Mouse (Mus musculus) megakaryocyte, embryonic 14.5 days (primary cell): ENCODE data around the gene A030003K21Rik. TPM values are rescaled to one million over a fixed set of nuclear protein-coding genes. Genes with fewer than 3 reads are reported as not detected.
"Not testable (repeated sequence)": the region's sequence is repeated elsewhere in the genome, so short reads cannot be mapped to it uniquely, and the experiment has no call there.

Source experiments
- H3K27me3 ChIP-seq: replicated peaks from 2 replicates; pipeline ENCODE3; 2012; ENCODE audit warnings: inconsistent platforms
- H3K36me3 ChIP-seq: replicated peaks from 2 replicates; pipeline ENCODE3; 2012; ENCODE audit warnings: low read length, inconsistent platforms, mixed read lengths
- H3K4me1 ChIP-seq: 2 replicates; pipeline ENCODE4 v1.6.1; 2012; ENCODE audit warnings: inconsistent platforms
- H3K4me3 ChIP-seq: replicated peaks from 2 replicates; pipeline ENCODE3; 2012; ENCODE audit warnings: moderate library complexity, mild to moderate bottlenecking, inconsistent platforms
- H3K9me3 ChIP-seq: 2 replicates; pipeline ENCODE4 v1.6.1; 2012; ENCODE audit warnings: inconsistent platforms
- FLI1 ChIP-seq: IDR thresholded peaks from 2 replicates; pipeline ENCODE4 v1.6.1; 2012; ENCODE audit warnings: low read length, inconsistent platforms, mixed read lengths
- GATA1 ChIP-seq: IDR thresholded peaks from 3 replicates; pipeline ENCODE4 v1.6.1; 2012; ENCODE audit warnings: mixed read lengths, low read length, inconsistent platforms, borderline replicate concordance
- polyA plus RNA-seq: library from polyadenylated mRNA; stranded (reverse); fragments of >175 nt; gene quantifications from 2 replicates; pipeline ENCODE4 v1.2.3, GENCODE M21; 2012; ENCODE audit warnings: low replicate concordance; ENCODE audit not compliant: insufficient read depth

The A030003K21Rik gene
- polyA plus RNA-seq = not detected in 2 replicates

GRCm38 (mm10) chr1:82943295-82943694 lies at the start of gene A030003K21Rik:
TSS of gene A030003K21Rik (minus strand) at chr1:82943388.
- H3K4me3 ChIP-seq, H3K36me3 ChIP-seq: not testable (repeated sequence)

GRCm38 (mm10) chr1:82992093-82992492 lies 48.9 kb upstream of the A030003K21Rik start:
- no peaks in the 10 kb centered on the region for H3K9me3 ChIP-seq
- no peaks in the 10 kb centered on the region for H3K36me3 ChIP-seq
- H3K27me3 ChIP-seq = peaks cover 5% of the 10 kb centered on the region
- TF ChIP-seq GATA1 (no peak), FLI1 (no peak)
- H3K4me1 ChIP-seq = no peaks in the 10 kb centered on the region
- H3K4me3 ChIP-seq = no peak overlapping the region

More at GRCm38 (mm10) chr1:82943295-82943694, at the start of gene A030003K21Rik:
- H3K9me3 ChIP-seq, H3K4me1 ChIP-seq, H3K27me3 ChIP-seq: not testable (repeated sequence)

- no peaks in the 10 kb centered on the region for H3K36me3 ChIP-seq
- H3K9me3 ChIP-seq = no peaks in the 10 kb centered on the region
- H3K4me1 ChIP-seq = no peaks in the 10 kb centered on the region
- TF ChIP-seq FLI1 (no peak), GATA1 (no peak)
- H3K4me3 ChIP-seq = no peak overlapping the region
- peaks cover 5% of the 10 kb centered on the region for H3K27me3 ChIP-seq
These were observed 48.4 kb upstream of the A030003K21Rik start for GRCm38 (mm10) chr1:82991596-82991995.

- peaks cover 5% of the 10 kb centered on the region for H3K27me3 ChIP-seq
- no peaks in the 10 kb centered on the region for H3K4me1 ChIP-seq
- no peaks in the 10 kb centered on the region for H3K9me3 ChIP-seq
- TF ChIP-seq GATA1 = no peak
- no peak for TF ChIP-seq FLI1
- no peak overlapping the region for H3K4me3 ChIP-seq
- no peaks in the 10 kb centered on the region for H3K36me3 ChIP-seq
These were observed 47.9 kb upstream of the A030003K21Rik start for GRCm38 (mm10) chr1:82991062-82991461.

- Histone ChIP-seq H3K9me3 (peaks cover 13% of the 10 kb centered on the region), H3K4me1 (no peaks in the 10 kb centered on the region), H3K4me3 (no peak overlapping the region), H3K27me3 (peaks cover 5% of the 10 kb centered on the region), H3K36me3 (no peaks in the 10 kb centered on the region)
- TF ChIP-seq FLI1 (no peak), GATA1 (no peak)
These were observed 44.5 kb upstream of the A030003K21Rik start for GRCm38 (mm10) chr1:82987530-82988198.

- Histone ChIP-seq H3K9me3 (peaks cover 13% of the 10 kb centered on the region), H3K4me1 (no peaks in the 10 kb centered on the region), H3K4me3 (no peak overlapping the region), H3K36me3 (no peaks in the 10 kb centered on the region), H3K27me3 (peaks cover 3% of the 10 kb centered on the region)
- no peak for TF ChIP-seq FLI1
- no peak for TF ChIP-seq GATA1
These were observed 43.5 kb upstream of the A030003K21Rik start for GRCm38 (mm10) chr1:82986738-82987137.

- H3K9me3 ChIP-seq = no peaks in the 10 kb centered on the region
- peaks cover 15% of the 10 kb centered on the region for H3K4me1 ChIP-seq
- no peak overlapping the region for H3K4me3 ChIP-seq
- no peaks in the 10 kb centered on the region for H3K36me3 ChIP-seq
- no peak for TF ChIP-seq GATA1
- TF ChIP-seq FLI1 = no peak
- no peaks in the 10 kb centered on the region for H3K27me3 ChIP-seq
These were observed 34.7 kb upstream of the A030003K21Rik start for GRCm38 (mm10) chr1:82977840-82978239.

GRCm38 (mm10) chr1:82975750-82976149 lies 32.6 kb upstream of the A030003K21Rik start:
- Histone ChIP-seq H3K36me3 (no peaks in the 10 kb centered on the region), H3K9me3 (no peaks in the 10 kb centered on the region), H3K4me1 (peaks cover 21% of the 10 kb centered on the region), H3K27me3 (peaks cover 3% of the 10 kb centered on the region), H3K4me3 (no peak overlapping the region)
- TF ChIP-seq FLI1 = no peak
- TF ChIP-seq GATA1 = no peak

GRCm38 (mm10) chr1:82974342-82974741 lies 31.2 kb upstream of the A030003K21Rik start:
- Histone ChIP-seq H3K36me3 (no peaks in the 10 kb centered on the region), H3K27me3 (peaks cover 3% of the 10 kb centered on the region), H3K4me1 (peaks cover 21% of the 10 kb centered on the region), H3K9me3 (no peaks in the 10 kb centered on the region), H3K4me3 (no peak overlapping the region)
- TF ChIP-seq FLI1 (no peak), GATA1 (no peak)

GRCm38 (mm10) chr1:82973901-82974300 lies 30.7 kb upstream of the A030003K21Rik start:
- Histone ChIP-seq H3K4me3 (no peak overlapping the region), H3K4me1 (peaks cover 21% of the 10 kb centered on the region), H3K27me3 (peaks cover 3% of the 10 kb centered on the region), H3K9me3 (no peaks in the 10 kb centered on the region), H3K36me3 (no peaks in the 10 kb centered on the region)
- TF ChIP-seq GATA1 (no peak), FLI1 (no peak)

GRCm38 (mm10) chr1:82973244-82973643 lies 30.1 kb upstream of the A030003K21Rik start:
- no peaks in the 10 kb centered on the region for H3K36me3 ChIP-seq
- no peaks in the 10 kb centered on the region for H3K9me3 ChIP-seq
- H3K4me1 ChIP-seq = peaks cover 21% of the 10 kb centered on the region
- TF ChIP-seq GATA1 (no peak), FLI1 (no peak)
- no peak overlapping the region for H3K4me3 ChIP-seq
- peaks cover 3% of the 10 kb centered on the region for H3K27me3 ChIP-seq

- Histone ChIP-seq H3K27me3 (peaks cover 6% of the 10 kb centered on the region), H3K36me3 (no peaks in the 10 kb centered on the region), H3K4me1 (peaks cover 21% of the 10 kb centered on the region), H3K4me3 (no peak overlapping the region), H3K9me3 (no peaks in the 10 kb centered on the region)
- no peak for TF ChIP-seq GATA1
- TF ChIP-seq FLI1 = no peak
These were observed 28.9 kb upstream of the A030003K21Rik start for GRCm38 (mm10) chr1:82972046-82972445.
